Mouse (Mus musculus) lung, adult 2 months (tissue): ENCODE measurements around the gene Inpp4b.

ENCODE experiments used
- CTCF ChIP-seq: fragments of 200-500 bp; IDR thresholded peaks from 2 replicates; pipeline ENCODE4 v1.5.1; 2011; ENCODE audit warnings: mild to moderate bottlenecking, low read length, control low read depth; ENCODE audit not compliant: insufficient read depth
- POLR2A ChIP-seq: fragments of 200-500 bp; IDR thresholded peaks from 2 replicates; pipeline ENCODE4 v1.6.1; 2011; ENCODE audit warnings: low read depth, mild to moderate bottlenecking, control low read depth, low read length, borderline replicate concordance; ENCODE audit errors: extremely low read depth

- TF ChIP-seq POLR2A (no peak), CTCF (no peak)
Observed at GRCm38 (mm10) chr8:82157928-82158327, 815.6 kb downstream of the Inpp4b start.
